19 mouse cellular contexts compared by ENCODE assay signal in genomic region chr17:67999801-68000200, GRCm38 (mm10). TPM values are rescaled to one million over a fixed set of nuclear protein-coding genes. Genes with fewer than 3 reads are reported as not detected.
DNase-seq lines count a peak whose midpoint lies in the region; ATAC-seq and TF ChIP-seq lines count a peak whose summit lies in the region.
"Had no signal": no experiment of that assay in that cellular context is flagged by ENCODE, and none has a peak within 500 bp of the region (broad histone marks: within the 10 kb centered on the region; RNA-seq: fewer than 3 reads in every experiment).

No protein-coding gene starts in this region.

- no peaks in the 10 kb centered on the region for H3K27me3 ChIP-seq in heart, embryonic 10.5 days (ENCODE audit: insufficient read depth, poor library complexity, severe bottlenecking)
- no peaks in the 10 kb centered on the region for H3K27me3 ChIP-seq in lung, embryonic 15.5 days
- H3K27me3 ChIP-seq in limb, embryonic 10.5 days (ENCODE audit: low read depth, poor library complexity, severe bottlenecking): no peaks in the 10 kb centered on the region

- peaks cover 44% of the 10 kb centered on the region for H3K4me1 ChIP-seq in heart, embryonic 10.5 days
- H3K4me1 ChIP-seq in lung, embryonic 15.5 days: peaks cover 35% of the 10 kb centered on the region
- peaks cover 5% of the 10 kb centered on the region; the same call in 1 of the 2 replicates for H3K4me1 ChIP-seq in lung, adult 2 months (ENCODE audit: control insufficient read depth, insufficient read depth, low read length)
- H3K4me1 ChIP-seq in limb, embryonic 10.5 days: peaks cover 88% of the 10 kb centered on the region

- no peak for TF ChIP-seq POLR2A in lung, adult 2 months (IDR thresholded peaks at IDR 0.05; ENCODE audit: borderline replicate concordance, extremely low read depth, low read depth, low read length)

- H3K9me3 ChIP-seq in heart, embryonic 10.5 days: no peaks in the 10 kb centered on the region
- H3K9me3 ChIP-seq in lung, embryonic 15.5 days: no peaks in the 10 kb centered on the region
- no peaks in the 10 kb centered on the region for H3K9me3 ChIP-seq in limb, embryonic 10.5 days (replicated peaks)
- H3K9me3 ChIP-seq: liver, embryonic 13.5 days; megakaryocyte, embryonic 14.5 days had no signal

- peak overlapping the region; percentile 20; the same call in 1 of the 2 replicates for H3K4me2 ChIP-seq in lung, embryonic 15.5 days
- H3K4me2 ChIP-seq: liver, embryonic 13.5 days had no signal

- H3K36me3 ChIP-seq in heart, embryonic 10.5 days: no peaks in the 10 kb centered on the region
- no peaks in the 10 kb centered on the region for H3K36me3 ChIP-seq in lung, embryonic 15.5 days
- H3K36me3 ChIP-seq in limb, embryonic 10.5 days: no peaks in the 10 kb centered on the region
- H3K36me3 ChIP-seq: G1E; liver, embryonic 13.5 days had no signal

- no peak for ATAC-seq in lung, embryonic 15.5 days (ENCODE audit: borderline replicate concordance, extremely low read depth, low FRiP score, low TSS enrichment)
- ATAC-seq: CD4-positive, CD25-positive, alpha-beta regulatory T cell, adult 4 months; hindbrain, postnatal 0 days; midbrain, embryonic 16.5 days had no signal

- H3K9ac ChIP-seq in lung, embryonic 15.5 days: no peak overlapping the region
- H3K9ac ChIP-seq: liver, embryonic 13.5 days had no signal

- H3K27ac ChIP-seq in heart, embryonic 10.5 days: no peak overlapping the region
- 0 out of 2 replicates have a peak overlapping the region, but pooled peaks have one; percentile 9 for H3K27ac ChIP-seq in lung, embryonic 15.5 days
- H3K27ac ChIP-seq in limb, embryonic 10.5 days: peak overlapping the region; percentile 82
- H3K27ac ChIP-seq in layer of hippocampus, adult 2 months: no peak overlapping the region
- H3K27ac ChIP-seq: hindbrain, postnatal 0 days; liver, embryonic 13.5 days had no signal

- no peak overlapping the region for H3K4me3 ChIP-seq in heart, embryonic 10.5 days
- H3K4me3 ChIP-seq in lung, embryonic 15.5 days: no peak overlapping the region
- H3K4me3 ChIP-seq in lung, adult 2 months (replicated peaks; ENCODE audit: extremely low read depth, low read depth, low read length): no peak overlapping the region
- 0 out of 2 replicates have a peak overlapping the region, but pooled peaks have one; percentile 19 for H3K4me3 ChIP-seq in limb, embryonic 10.5 days
- H3K4me3 ChIP-seq in layer of hippocampus, adult 2 months: no peak overlapping the region
- H3K4me3 ChIP-seq: liver, embryonic 13.5 days; megakaryocyte, embryonic 14.5 days had no signal

- no peak for TF ChIP-seq CTCF in lung, adult 2 months (IDR thresholded peaks at IDR 0.05; ENCODE audit: insufficient read depth, low read length)
- no peak for TF ChIP-seq CTCF in layer of hippocampus, adult 2 months (conservative IDR thresholded peaks at IDR 0.05)

- WGBS in heart, embryonic 10.5 days: 36% methylated on average over 8 of the region's 8 CpGs
- WGBS in lung, embryonic 15.5 days: 49% methylated on average over 8 of the region's 8 CpGs
- WGBS in lung, adult 2 months: 70% methylated on average over 8 of the region's 8 CpGs
- WGBS in limb, embryonic 10.5 days: 13% methylated on average over 8 of the region's 8 CpGs

- DNase-seq in heart, embryonic 10.5 days (ENCODE audit: low spot score): peak; percentile 65
- no peak for DNase-seq in heart, postnatal 4 days
- DNase-seq in lung, adult 2 months: no peak
- DNase-seq in limb, embryonic 10.5 days (ENCODE audit: low spot score): peak; percentile 41
- no peak for DNase-seq in adrenal gland, adult 18-20 months (ENCODE audit: low spot score in 2 of 2)
- no peak for DNase-seq in layer of hippocampus, adult 2 months (ENCODE audit: low spot score in 2 of 2)
- DNase-seq in ovary, postnatal 36 days (ENCODE audit: low spot score): no peak
- DNase-seq: cerebellum, postnatal 10 days; gastrocnemius, postnatal 25 days; liver, embryonic 13.5 days; lung, postnatal 14 days; right cerebral cortex, postnatal 14 days; thymus, postnatal 14 days had no signal

RNA-seq across cellular contexts. Expression of gene Arhgap28, which starts 4.1 kb away (rescaled TPM):
- 23.0 and 38.1 TPM in 2 replicates for polyA plus RNA-seq in heart, embryonic 10.5 days (2016; fragmentation: Nextera tagmentation; extraction: Ambion mirVana)
- total RNA-seq in heart, postnatal 4 days (2021): 10 to 100 TPM; 11.8 to 12.5 TPM
- 46.1 and 47.2 TPM in 2 replicates for polyA plus RNA-seq in lung, embryonic 15.5 days (2015; fragmentation: Nextera tagmentation; extraction: Ambion mirVana)
- 4.8 and 7.4 TPM in 2 replicates for polyA plus RNA-seq in lung, adult 2 months (2012; rRNA removed)
- 52.8 and 58.2 TPM in 2 replicates for polyA plus RNA-seq in limb, embryonic 10.5 days (2016; fragmentation: Nextera tagmentation; extraction: Ambion mirVana)
- total RNA-seq in adrenal gland, adult 18-20 months (2021): 10 to 100 TPM in 1 of 2 experiments, 1 to 10 TPM in 1; 7.4 to 21.9 TPM
- under 1 TPM; 0.34 to 0.49 TPM for total RNA-seq in layer of hippocampus, adult 2 months (2021)
- polyA plus RNA-seq: CD4-positive, CD25-positive, alpha-beta regulatory T cell, adult 4 months; G1E had no signal

Comparison
In these comparisons a context has a peak if more than half of its experiments do, and no peak if none do; other contexts are left out.
1. DNase-seq: peak in heart, embryonic 10.5 days (single experiment) and limb, embryonic 10.5 days (single experiment); none in heart, postnatal 4 days (single experiment), lung, adult 2 months (single experiment), adrenal gland, adult 18-20 months (0 of 2), layer of hippocampus, adult 2 months (0 of 2) and ovary, postnatal 36 days (single experiment).
2. H3K27ac ChIP-seq: peak in lung, embryonic 15.5 days (single experiment) and limb, embryonic 10.5 days (single experiment); none in heart, embryonic 10.5 days (single experiment) and layer of hippocampus, adult 2 months (single experiment).